Mouse (Mus musculus) retina, embryonic 14.5 days (tissue): ENCODE results near the gene 1700015F17Rik.

Experiments
- DNase-seq: peaks from one replicate; pipeline ENCODE4 v3.0.0-alpha.2; 2015; ENCODE audit warnings: low spot score

The 1700015F17Rik gene

DNA sequence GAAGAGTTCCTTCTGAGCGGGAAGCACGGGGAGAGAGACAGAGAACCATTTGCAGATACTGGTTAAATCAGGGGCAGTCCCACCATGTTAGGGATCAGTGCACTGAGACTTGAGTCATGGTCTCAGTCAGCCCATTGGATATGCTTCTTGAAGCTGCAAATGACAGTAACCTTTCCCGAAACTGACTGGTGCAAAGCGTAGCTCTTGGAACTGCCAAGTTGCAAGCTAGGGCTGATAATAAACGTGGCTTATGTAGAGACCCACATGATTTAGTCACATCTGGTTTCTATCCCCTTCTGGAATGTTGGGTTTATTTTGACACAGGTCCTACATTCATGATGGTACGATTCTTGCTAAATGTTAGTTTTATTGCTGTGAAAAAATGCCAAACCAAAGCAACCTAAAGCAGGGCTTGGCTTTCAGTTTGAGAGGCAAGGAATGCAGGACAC lies 55.2 kb downstream of the 1700015F17Rik start:
- no peak for DNase-seq

DNA sequence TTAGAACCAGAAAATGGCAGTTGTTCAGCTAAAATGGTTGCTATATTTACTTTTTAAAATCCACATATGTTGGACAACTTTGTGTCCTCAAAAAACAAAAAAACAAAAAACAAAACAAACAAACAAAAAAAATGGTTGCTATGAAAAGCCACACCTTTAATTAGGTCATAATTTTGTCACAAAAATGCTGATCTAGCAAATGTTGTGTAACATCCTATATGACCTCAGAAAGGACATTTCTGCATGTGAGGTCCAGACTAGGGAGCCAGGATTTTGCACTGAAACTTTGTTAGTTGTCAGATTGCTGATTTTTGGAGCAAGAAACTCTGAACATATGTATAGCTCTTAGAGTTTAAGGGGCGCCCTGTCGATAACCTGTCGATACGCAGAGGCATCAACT lies 55.9 kb downstream of the 1700015F17Rik start:
- DNase-seq = no peak

DNA sequence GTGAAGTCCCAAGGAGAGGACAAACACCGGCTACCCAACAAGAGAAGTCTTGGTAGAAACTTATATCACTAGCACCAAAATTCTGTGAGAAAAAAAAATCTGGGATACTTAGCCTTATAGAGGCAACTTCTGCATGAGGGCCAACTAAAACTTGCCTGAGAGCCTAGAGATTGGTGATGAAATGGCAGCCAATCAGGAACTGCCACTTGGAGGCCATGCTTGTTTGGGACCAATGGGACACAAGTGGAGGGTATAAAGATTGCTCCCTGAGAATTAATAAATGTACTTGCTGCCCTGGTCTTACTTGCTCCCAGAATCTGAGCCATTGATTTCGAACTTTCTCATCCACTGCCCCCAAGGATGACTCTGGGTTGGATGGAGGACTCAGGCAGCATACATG lies 57.5 kb downstream of the 1700015F17Rik start:
- no peak for DNase-seq

DNA sequence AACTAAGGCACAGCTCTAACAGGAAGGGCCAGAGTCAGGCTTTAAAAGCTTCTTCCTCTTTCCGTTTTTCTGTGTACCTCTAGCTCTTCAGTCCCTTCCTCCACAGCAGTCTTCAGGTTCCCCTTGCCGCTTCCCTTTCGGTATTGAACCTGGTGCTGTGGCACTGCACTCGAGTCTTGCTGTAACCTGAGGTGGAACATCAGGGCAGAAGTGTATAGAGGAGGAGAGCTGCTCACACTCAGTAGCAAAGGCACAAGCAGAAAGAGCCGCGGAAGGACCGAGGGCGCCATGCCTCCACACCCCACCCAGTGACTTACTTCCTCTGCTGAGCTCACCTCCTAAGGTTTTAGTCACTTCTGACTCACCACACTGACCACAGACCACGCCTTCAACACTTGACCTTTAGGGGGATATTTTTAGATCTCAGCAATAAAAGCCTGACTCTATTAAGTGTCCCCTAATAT lies 58.9 kb downstream of the 1700015F17Rik start, which contains the start of gene Cdk14:
TSS of gene Cdk14 (minus strand) at position 321 of the 464 bp plus-strand sequence.
- no peak for DNase-seq

DNA sequence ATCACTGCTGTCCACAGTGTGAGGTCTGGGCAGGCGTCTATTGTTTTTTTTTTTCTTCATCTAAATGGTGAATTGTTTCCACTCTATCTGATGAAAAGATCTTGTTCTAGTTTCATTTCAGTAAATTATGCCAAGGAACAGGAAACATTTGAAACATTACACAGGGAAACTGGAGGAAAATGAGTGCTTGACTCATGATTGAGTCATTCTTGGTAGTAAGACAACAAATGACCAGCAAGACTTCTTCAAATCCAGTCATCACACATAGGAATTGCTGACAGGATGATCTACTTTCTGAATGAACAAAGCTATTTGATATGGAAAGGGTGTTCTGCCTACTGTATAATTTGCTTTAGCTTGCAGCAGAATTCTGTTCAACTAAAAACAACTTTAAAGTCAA lies 59.7 kb downstream of the 1700015F17Rik start:
- no peak for DNase-seq

DNA sequence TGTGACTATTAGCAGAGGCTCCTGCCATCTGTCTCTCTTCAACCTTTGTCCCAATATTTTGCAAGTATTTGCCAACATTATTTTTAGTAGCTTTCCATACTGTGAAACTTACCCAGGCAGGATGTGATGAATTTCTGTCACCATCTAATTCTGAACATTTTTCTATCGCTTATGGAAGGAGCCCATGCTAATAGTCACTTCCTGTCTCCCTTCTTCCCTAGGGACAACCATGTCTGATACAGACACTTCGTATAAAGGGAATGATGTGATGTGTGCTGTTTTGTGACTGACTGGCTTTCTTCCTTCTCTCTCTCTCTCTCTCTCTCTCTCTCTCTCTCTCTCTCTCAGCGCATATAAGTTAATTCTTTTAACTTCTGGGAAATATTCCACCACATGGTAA lies 64.1 kb downstream of the 1700015F17Rik start:
- no peak for DNase-seq

DNA sequence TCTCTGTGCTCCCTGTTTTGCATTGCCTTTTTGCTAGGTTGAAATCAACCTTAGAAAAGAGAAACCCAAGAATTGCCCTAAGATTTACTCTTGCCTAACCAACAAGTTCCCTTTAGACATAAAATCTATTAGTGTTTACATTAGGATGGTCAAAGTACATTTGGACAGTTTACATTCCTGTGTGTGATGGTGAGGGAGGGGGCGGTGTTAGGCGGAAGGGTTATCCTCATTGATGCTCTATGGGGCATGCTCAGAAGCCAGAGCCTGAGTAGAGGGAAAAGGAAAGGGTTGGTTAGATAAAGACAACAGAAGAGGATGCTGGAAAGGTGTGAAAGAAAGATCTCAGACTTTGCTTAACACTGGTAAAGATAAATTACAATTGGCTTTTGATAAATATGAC lies 67.1 kb downstream of the 1700015F17Rik start:
- DNase-seq = no peak

DNA sequence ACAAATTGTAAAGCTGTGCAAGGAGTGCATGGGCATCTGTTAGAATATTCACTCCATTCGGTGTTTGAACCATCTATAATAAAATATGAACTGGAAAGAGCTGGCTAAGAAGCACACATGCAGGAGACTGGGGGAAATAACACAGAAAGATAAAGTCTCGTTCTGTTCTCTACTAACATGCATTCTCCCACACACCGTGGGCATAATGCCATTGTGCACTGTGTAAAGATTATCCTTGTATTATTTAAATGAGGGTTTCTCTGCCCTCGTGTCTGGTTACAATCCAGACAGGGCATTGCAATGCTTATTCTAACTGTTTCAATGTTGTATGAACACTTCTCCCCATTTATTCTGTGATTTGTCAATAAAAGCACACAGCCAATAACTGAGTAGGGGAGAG lies 77.0 kb downstream of the 1700015F17Rik start:
- DNase-seq = no peak

DNA sequence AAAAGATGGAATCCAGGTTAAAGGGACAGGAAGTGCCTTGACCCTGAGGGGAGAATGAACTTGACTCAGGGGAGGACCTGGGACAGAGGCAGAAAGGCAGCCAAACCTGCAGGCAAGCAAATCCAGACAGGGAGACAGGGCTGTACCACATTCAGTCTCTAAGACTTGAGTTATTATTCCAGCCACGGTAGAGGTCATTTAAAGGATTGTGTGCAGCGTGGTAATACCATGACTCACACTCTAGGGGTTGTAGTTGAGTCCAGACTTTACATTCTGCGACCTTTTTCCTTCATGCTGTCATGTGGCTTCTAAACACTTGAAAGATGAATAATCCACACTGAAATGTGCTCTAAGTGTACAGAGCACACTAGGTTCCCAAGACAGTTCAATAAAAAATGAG lies 86.2 kb downstream of the 1700015F17Rik start:
- no peak for DNase-seq
